ENCODE assay signal across 17 mouse cellular contexts in genomic region chr3:96690298-96690697, GRCm38 (mm10). TPM values are rescaled to one million over a fixed set of nuclear protein-coding genes. Genes with fewer than 3 reads are reported as not detected.
DNase-seq lines count a peak whose midpoint lies in the region; ATAC-seq and TF ChIP-seq lines count a peak whose summit lies in the region.
"Had no signal": no experiment of that assay in that cellular context is flagged by ENCODE, and none has a peak within 500 bp of the region (broad histone marks: within the 10 kb centered on the region; RNA-seq: fewer than 3 reads in every experiment).

No protein-coding gene starts in this region.

- no peaks in the 10 kb centered on the region for H3K36me3 ChIP-seq in kidney, adult 2 months (ENCODE audit: control insufficient read depth, insufficient read depth, low read length)
- no peaks in the 10 kb centered on the region for H3K36me3 ChIP-seq in midbrain, postnatal 0 days (ENCODE audit: insufficient read depth, low read length)
- H3K36me3 ChIP-seq in midbrain, embryonic 15.5 days (replicated peaks) = no peaks in the 10 kb centered on the region
- no peaks in the 10 kb centered on the region for H3K36me3 ChIP-seq in stomach, postnatal 0 days (ENCODE audit: control insufficient read depth, insufficient read depth, low read length)
- H3K36me3 ChIP-seq in heart, embryonic 11.5 days (ENCODE audit: control insufficient read depth, insufficient read depth, low read length) = no peaks in the 10 kb centered on the region
- H3K36me3 ChIP-seq: embryonic facial prominence, embryonic 13.5 days; forebrain, embryonic 10.5 days; hindbrain, embryonic 10.5 days; midbrain, embryonic 13.5 days; neural tube, embryonic 13.5 days had no signal

- no peak overlapping the region for H3K4me2 ChIP-seq in midbrain, postnatal 0 days (ENCODE audit: low read depth, low read length, poor library complexity, severe bottlenecking)
- H3K4me2 ChIP-seq in midbrain, embryonic 15.5 days = no peak overlapping the region
- H3K4me2 ChIP-seq in stomach, postnatal 0 days (replicated peaks; ENCODE audit: low read depth) = no peak overlapping the region
- H3K4me2 ChIP-seq in heart, embryonic 11.5 days = no peak overlapping the region
- H3K4me2 ChIP-seq: embryonic facial prominence, embryonic 13.5 days; midbrain, embryonic 13.5 days; neural tube, embryonic 13.5 days had no signal

- DNase-seq in kidney, adult 2 months = no peak
- no peak for DNase-seq in kidney, postnatal 10 days
- DNase-seq in midbrain, postnatal 0 days (ENCODE audit: low spot score) = no peak
- DNase-seq in stomach, postnatal 0 days (ENCODE audit: low spot score) = no peak
- no peak for DNase-seq in frontal cortex, postnatal 25 days (ENCODE audit: low spot score in 2 of 2)
- DNase-seq: cerebellum, postnatal 25 days; kidney, adult 8-10 months; layer of hippocampus, adult 9-11 months had no signal

- peak; percentile 40 for TF ChIP-seq CTCF in kidney, adult 2 months (conservative IDR thresholded peaks at IDR 0.05; ENCODE audit: insufficient read depth, insufficient read length, low read depth, low read length)
- TF ChIP-seq CTCF in midbrain, postnatal 0 days (IDR thresholded peaks at IDR 0.05) = peak; percentile 36
- peak; percentile 52 for TF ChIP-seq CTCF in stomach, postnatal 0 days (IDR thresholded peaks at IDR 0.05; ENCODE audit: low read depth)

- H3K27me3 ChIP-seq in kidney, adult 2 months (replicated peaks; ENCODE audit: control insufficient read depth, insufficient read depth, low read length) = no peaks in the 10 kb centered on the region
- H3K27me3 ChIP-seq in midbrain, postnatal 0 days (ENCODE audit: insufficient read depth, low read length) = no peaks in the 10 kb centered on the region
- no peaks in the 10 kb centered on the region for H3K27me3 ChIP-seq in midbrain, embryonic 15.5 days (replicated peaks)
- H3K27me3 ChIP-seq in stomach, postnatal 0 days (ENCODE audit: control insufficient read depth, insufficient read depth, low read length) = no peaks in the 10 kb centered on the region
- peaks cover 6% of the 10 kb centered on the region; the same call in 1 of the 2 replicates for H3K27me3 ChIP-seq in heart, embryonic 11.5 days (ENCODE audit: control insufficient read depth, insufficient read depth, low read length)
- H3K27me3 ChIP-seq: embryonic facial prominence, embryonic 13.5 days had no signal

- TF ChIP-seq EP300 in stomach, postnatal 0 days (optimal IDR thresholded peaks at IDR 0.05) = no peak

- ATAC-seq in midbrain, postnatal 0 days (ENCODE audit: low FRiP score) = no peak
- no peak for ATAC-seq in midbrain, embryonic 15.5 days (replicated peaks)
- peak; percentile 57 for ATAC-seq in granulocyte monocyte progenitor cell, adult 5-6 weeks (replicated peaks; ENCODE audit: poor library complexity, severe bottlenecking)
- no peak for ATAC-seq in stomach, postnatal 0 days (ENCODE audit: low FRiP score, low TSS enrichment)
- ATAC-seq in heart, embryonic 11.5 days (replicated peaks; ENCODE audit: insufficient number of reproducible peaks, low FRiP score, low TSS enrichment) = no peak
- ATAC-seq: activated CD4-positive, CD25-positive, alpha-beta regulatory T cell, adult 4 months; midbrain, embryonic 13.5 days had no signal

- TF ChIP-seq POLR2A in kidney, adult 2 months (IDR thresholded peaks at IDR 0.05; ENCODE audit: low read depth, low read length) = no peak

- WGBS in kidney, adult 2 months = 54% methylated on average over 3 of the region's 3 CpGs
- 51% methylated on average over 3 of the region's 3 CpGs for WGBS in midbrain, postnatal 0 days
- 51% methylated on average over 3 of the region's 3 CpGs for WGBS in midbrain, embryonic 15.5 days
- 47% methylated on average over 3 of the region's 3 CpGs for WGBS in stomach, postnatal 0 days
- WGBS in heart, embryonic 11.5 days (ENCODE audit: insufficient replicate concordance) = 46% methylated on average over 3 of the region's 3 CpGs

- no peak overlapping the region for H3K4me3 ChIP-seq in kidney, adult 2 months (ENCODE audit: insufficient read depth, low read depth, low read length)
- no peak overlapping the region for H3K4me3 ChIP-seq in midbrain, postnatal 0 days (ENCODE audit: low read depth, low read length)
- H3K4me3 ChIP-seq in midbrain, embryonic 15.5 days = no peak overlapping the region
- H3K4me3 ChIP-seq in stomach, postnatal 0 days (ENCODE audit: low read depth, low read length) = no peak overlapping the region
- H3K4me3 ChIP-seq in heart, embryonic 11.5 days (ENCODE audit: low read depth, low read length) = no peak overlapping the region
- H3K4me3 ChIP-seq: embryonic facial prominence, embryonic 13.5 days; forebrain, embryonic 10.5 days; hindbrain, embryonic 10.5 days; midbrain, embryonic 13.5 days; neural tube, embryonic 13.5 days had no signal

- H3K9me3 ChIP-seq in midbrain, postnatal 0 days (ENCODE audit: low read length) = no peaks in the 10 kb centered on the region
- H3K9me3 ChIP-seq in midbrain, embryonic 15.5 days = no peaks in the 10 kb centered on the region
- H3K9me3 ChIP-seq in stomach, postnatal 0 days (ENCODE audit: control insufficient read depth, low read length) = no peaks in the 10 kb centered on the region
- no peaks in the 10 kb centered on the region for H3K9me3 ChIP-seq in heart, embryonic 11.5 days (replicated peaks; ENCODE audit: control insufficient read depth, low read length)
- H3K9me3 ChIP-seq: embryonic facial prominence, embryonic 13.5 days; forebrain, embryonic 10.5 days; hindbrain, embryonic 10.5 days; midbrain, embryonic 13.5 days; neural tube, embryonic 13.5 days had no signal

- no peak overlapping the region for H3K27ac ChIP-seq in kidney, adult 2 months (ENCODE audit: insufficient read depth, low read depth, low read length)
- H3K27ac ChIP-seq in midbrain, postnatal 0 days (ENCODE audit: low read depth, low read length) = no peak overlapping the region
- H3K27ac ChIP-seq in midbrain, embryonic 15.5 days = no peak overlapping the region
- no peak overlapping the region for H3K27ac ChIP-seq in stomach, postnatal 0 days (replicated peaks)
- no peak overlapping the region for H3K27ac ChIP-seq in heart, embryonic 11.5 days (ENCODE audit: low read depth, low read length)
- H3K27ac ChIP-seq: embryonic facial prominence, embryonic 13.5 days; forebrain, embryonic 10.5 days; hindbrain, embryonic 10.5 days; midbrain, embryonic 13.5 days; neural tube, embryonic 13.5 days had no signal

- no peaks in the 10 kb centered on the region for H3K4me1 ChIP-seq in kidney, adult 2 months (ENCODE audit: control insufficient read depth, insufficient read depth, low read length)
- no peaks in the 10 kb centered on the region for H3K4me1 ChIP-seq in midbrain, postnatal 0 days (ENCODE audit: insufficient read depth, low read length)
- 0 out of 2 replicates have a peak, but pooled peaks cover 4% of the 10 kb centered on the region for H3K4me1 ChIP-seq in midbrain, embryonic 15.5 days
- no peaks in the 10 kb centered on the region for H3K4me1 ChIP-seq in stomach, postnatal 0 days (replicated peaks; ENCODE audit: control insufficient read depth, insufficient read depth)
- no peaks in the 10 kb centered on the region for H3K4me1 ChIP-seq in heart, embryonic 11.5 days (ENCODE audit: control insufficient read depth, insufficient read depth, low read length)

- no peak overlapping the region for H3K9ac ChIP-seq in midbrain, postnatal 0 days (replicated peaks; ENCODE audit: low read length, poor library complexity, severe bottlenecking)
- no peak overlapping the region for H3K9ac ChIP-seq in midbrain, embryonic 15.5 days
- H3K9ac ChIP-seq in stomach, postnatal 0 days (ENCODE audit: low read length) = no peak overlapping the region
- H3K9ac ChIP-seq in heart, embryonic 11.5 days (ENCODE audit: low read depth, low read length) = no peak overlapping the region
- H3K9ac ChIP-seq: embryonic facial prominence, embryonic 13.5 days; midbrain, embryonic 13.5 days; neural tube, embryonic 13.5 days had no signal

RNA-seq across cellular contexts. Expression of gene Pias3, which starts 5.9 kb away (rescaled TPM):
- polyA plus RNA-seq in kidney, adult 2 months (2012; rRNA removed) = 21.0 and 23.2 TPM in 2 replicates
- 33.1 and 46.0 TPM in 2 replicates for total RNA-seq in midbrain, postnatal 0 days (2014; rRNA removed)
- polyA plus RNA-seq in midbrain, postnatal 0 days (2015; fragmentation: Nextera tagmentation; extraction: Ambion mirVana) = 44.2 and 49.7 TPM in 2 replicates
- polyA plus RNA-seq in midbrain, embryonic 15.5 days (2015; fragmentation: Nextera tagmentation; extraction: Ambion mirVana) = 37.8 and 38.7 TPM in 2 replicates
- total RNA-seq in granulocyte monocyte progenitor cell, adult 5-6 weeks (2014; fragmentation: Nextera tagmentation) = 8.1 and 14.4 TPM in 2 replicates
- 3.3 and 8.2 TPM in 2 replicates for total RNA-seq in granulocyte monocyte progenitor cell, adult 5-6 weeks (2017)
- 23.4 and 27.1 TPM in 2 replicates for polyA plus RNA-seq in stomach, postnatal 0 days (2015; fragmentation: Nextera tagmentation; extraction: Ambion mirVana)
- 26.9 and 30.2 TPM in 2 replicates for polyA plus RNA-seq in heart, embryonic 11.5 days (2014; fragmentation: Nextera tagmentation; extraction: Ambion mirVana)

RNA-seq across cellular contexts. Expression of gene Nudt17, which starts 18.1 kb away (rescaled TPM):
- polyA plus RNA-seq in kidney, adult 2 months (2012; rRNA removed) = 2.0 and 3.6 TPM in 2 replicates
- 6.5 and 11.9 TPM in 2 replicates for total RNA-seq in midbrain, postnatal 0 days (2014; rRNA removed)
- 18.5 and 20.6 TPM in 2 replicates for polyA plus RNA-seq in midbrain, postnatal 0 days (2015; fragmentation: Nextera tagmentation; extraction: Ambion mirVana)
- polyA plus RNA-seq in midbrain, embryonic 15.5 days (2015; fragmentation: Nextera tagmentation; extraction: Ambion mirVana) = 13.5 and 15.4 TPM in 2 replicates
- total RNA-seq in granulocyte monocyte progenitor cell, adult 5-6 weeks (2014; fragmentation: Nextera tagmentation) = not detected in 2 replicates
- total RNA-seq in granulocyte monocyte progenitor cell, adult 5-6 weeks (2017) = 0.31 TPM in 1 of 2 replicates, not detected in the other
- polyA plus RNA-seq in stomach, postnatal 0 days (2015; fragmentation: Nextera tagmentation; extraction: Ambion mirVana) = 7.5 and 8.2 TPM in 2 replicates
- polyA plus RNA-seq in heart, embryonic 11.5 days (2014; fragmentation: Nextera tagmentation; extraction: Ambion mirVana) = 7.4 and 9.3 TPM in 2 replicates

RNA-seq across cellular contexts. Expression of gene Ankrd35, which starts 20.4 kb away (rescaled TPM):
- 0.38 and 0.45 TPM in 2 replicates for polyA plus RNA-seq in kidney, adult 2 months (2012; rRNA removed)
- total RNA-seq in midbrain, postnatal 0 days (2014; rRNA removed) = 4.9 and 8.5 TPM in 2 replicates
- polyA plus RNA-seq in midbrain, postnatal 0 days (2015; fragmentation: Nextera tagmentation; extraction: Ambion mirVana) = 3.7 and 4.3 TPM in 2 replicates
- 2.1 TPM in 2 replicates for polyA plus RNA-seq in midbrain, embryonic 15.5 days (2015; fragmentation: Nextera tagmentation; extraction: Ambion mirVana)
- not detected in 2 replicates for total RNA-seq in granulocyte monocyte progenitor cell, adult 5-6 weeks (2014; fragmentation: Nextera tagmentation)
- not detected in 2 replicates for total RNA-seq in granulocyte monocyte progenitor cell, adult 5-6 weeks (2017)
- polyA plus RNA-seq in stomach, postnatal 0 days (2015; fragmentation: Nextera tagmentation; extraction: Ambion mirVana) = 5.5 and 6.2 TPM in 2 replicates
- 0.15 and 0.33 TPM in 2 replicates for polyA plus RNA-seq in heart, embryonic 11.5 days (2014; fragmentation: Nextera tagmentation; extraction: Ambion mirVana)

RNA-seq across cellular contexts. Expression of gene Polr3c, which starts 37.1 kb away (rescaled TPM):
- 32.2 and 34.6 TPM in 2 replicates for polyA plus RNA-seq in kidney, adult 2 months (2012; rRNA removed)
- total RNA-seq in midbrain, postnatal 0 days (2014; rRNA removed) = 12.6 and 14.7 TPM in 2 replicates
- polyA plus RNA-seq in midbrain, postnatal 0 days (2015; fragmentation: Nextera tagmentation; extraction: Ambion mirVana) = 26.4 and 30.7 TPM in 2 replicates
- polyA plus RNA-seq in midbrain, embryonic 15.5 days (2015; fragmentation: Nextera tagmentation; extraction: Ambion mirVana) = 33.7 and 33.8 TPM in 2 replicates
- 30.8 and 38.8 TPM in 2 replicates for total RNA-seq in granulocyte monocyte progenitor cell, adult 5-6 weeks (2014; fragmentation: Nextera tagmentation)
- 22.4 and 22.5 TPM in 2 replicates for total RNA-seq in granulocyte monocyte progenitor cell, adult 5-6 weeks (2017)
- polyA plus RNA-seq in stomach, postnatal 0 days (2015; fragmentation: Nextera tagmentation; extraction: Ambion mirVana) = 19.4 and 20.3 TPM in 2 replicates
- 31.4 and 32.7 TPM in 2 replicates for polyA plus RNA-seq in heart, embryonic 11.5 days (2014; fragmentation: Nextera tagmentation; extraction: Ambion mirVana)

RNA-seq across cellular contexts. Expression of gene Rnf115, which starts 37.2 kb away (rescaled TPM):
- 20.7 and 23.5 TPM in 2 replicates for polyA plus RNA-seq in kidney, adult 2 months (2012; rRNA removed)
- total RNA-seq in midbrain, postnatal 0 days (2014; rRNA removed) = 59.6 and 63.4 TPM in 2 replicates
- polyA plus RNA-seq in midbrain, postnatal 0 days (2015; fragmentation: Nextera tagmentation; extraction: Ambion mirVana) = 71.8 and 76.5 TPM in 2 replicates
- polyA plus RNA-seq in midbrain, embryonic 15.5 days (2015; fragmentation: Nextera tagmentation; extraction: Ambion mirVana) = 67.1 and 73.4 TPM in 2 replicates
- total RNA-seq in granulocyte monocyte progenitor cell, adult 5-6 weeks (2014; fragmentation: Nextera tagmentation) = 41.1 and 65.6 TPM in 2 replicates
- 55.3 and 71.5 TPM in 2 replicates for total RNA-seq in granulocyte monocyte progenitor cell, adult 5-6 weeks (2017)
- 27.3 and 28.7 TPM in 2 replicates for polyA plus RNA-seq in stomach, postnatal 0 days (2015; fragmentation: Nextera tagmentation; extraction: Ambion mirVana)
- 53.9 and 56.1 TPM in 2 replicates for polyA plus RNA-seq in heart, embryonic 11.5 days (2014; fragmentation: Nextera tagmentation; extraction: Ambion mirVana)
